Mouse (Mus musculus) forebrain, postnatal 0 days (tissue): ENCODE measurements at regions not wholly inside any gene's neighbourhood (a gene's known extent, or its start where the extent isn't known, plus 50 kb on each side); places are given as distances from the start of the nearest gene placed in this dataset.

Experiments
- ATAC-seq: fragments of 200-750 bp; cut with Nextera tagmentation; 2 replicates; pipeline ENCODE4 v1.8.0; 2017; ENCODE audit warnings: mild to moderate bottlenecking, moderate library complexity
- DNase-seq: peaks from one replicate; pipeline ENCODE4 v3.0.0-alpha.2; 2015
- H3K27ac ChIP-seq: fragments of 300-500 bp; sonication (generic); 2 replicates; pipeline ENCODE4 v1.5.1; 2014; ENCODE audit warnings: low read depth, mild to moderate bottlenecking, antibody characterized with exemption, low read length, moderate library complexity, mixed read lengths
- H3K27me3 ChIP-seq: fragments of 300-500 bp; sonication (generic); 2 replicates; pipeline ENCODE4 v1.6.1; 2014; ENCODE audit warnings: mild to moderate bottlenecking, low read length, mixed read lengths; ENCODE audit not compliant: insufficient read depth
- H3K36me3 ChIP-seq: fragments of 300-500 bp; sonication (generic); 2 replicates; pipeline ENCODE4 v1.6.1; 2014; ENCODE audit warnings: mild to moderate bottlenecking, moderate library complexity; ENCODE audit not compliant: insufficient read depth
- H3K4me1 ChIP-seq: fragments of 300-500 bp; sonication (generic); 2 replicates; pipeline ENCODE4 v1.6.1; 2014; ENCODE audit warnings: antibody characterized with exemption; ENCODE audit not compliant: insufficient read depth
- H3K4me2 ChIP-seq: fragments of 300-500 bp; sonication (generic); 2 replicates; pipeline ENCODE4 v1.6.1; 2014; ENCODE audit warnings: low read depth, mild to moderate bottlenecking, moderate library complexity
- H3K4me3 ChIP-seq: fragments of 300-500 bp; sonication (generic); 2 replicates; pipeline ENCODE4 v1.5.1; 2014; ENCODE audit warnings: low read depth, low read length, mixed read lengths
- H3K9ac ChIP-seq: fragments of 300-500 bp; sonication (generic); 2 replicates; pipeline ENCODE4 v1.6.1; 2014; ENCODE audit warnings: mild to moderate bottlenecking
- H3K9me3 ChIP-seq: fragments of 300-500 bp; sonication (generic); 2 replicates; pipeline ENCODE4 v1.6.1; 2016; ENCODE audit warnings: low read length
- CTCF ChIP-seq: sonication (generic); IDR thresholded peaks from 2 replicates; pipeline ENCODE4 v1.5.1; 2016; ENCODE audit warnings: antibody characterized with exemption, control low read depth, low read depth
- WGBS: fragments of 180-500 bp; shearing (Covaris S2); extraction: QIAGEN DNeasy Blood & Tissue Kit; methylation state at CpG from one replicate; pipeline ENCODE4 v1.1.7; 2014; 5-methylcytosine and 5-hydroxymethylcytosine counted together

- WGBS: 13% methylated on average over 18 of the region's 18 CpGs
- H3K36me3 ChIP-seq: no peaks in the 10 kb centered on the region
- 0 out of 2 replicates have a peak overlapping the region, but pooled peaks have one; percentile 35 for H3K27ac ChIP-seq
- peak overlapping the region; percentile 64 for H3K4me2 ChIP-seq
- peak; percentile 57 for DNase-seq
- peak; percentile 92 for ATAC-seq
- no peaks in the 10 kb centered on the region for H3K9me3 ChIP-seq
- 0 out of 2 replicates have a peak, but pooled peaks cover 3% of the 10 kb centered on the region for H3K4me1 ChIP-seq
- peak overlapping the region; percentile 48 for H3K9ac ChIP-seq
- no peaks in the 10 kb centered on the region for H3K27me3 ChIP-seq
- peak overlapping the region; percentile 36 for H3K4me3 ChIP-seq
- no peak for TF ChIP-seq CTCF
Measured at GRCm38 (mm10) chr1:184441005-184441557, 291.3 kb downstream of the Hlx start.

GRCm38 (mm10) chr1:184439506-184439905 lies 292.9 kb downstream of the Hlx start:
- H3K27ac ChIP-seq: no peak overlapping the region
- H3K36me3 ChIP-seq: no peaks in the 10 kb centered on the region
- no peak overlapping the region for H3K9ac ChIP-seq
- no peak for TF ChIP-seq CTCF
- ATAC-seq (no peak), DNase-seq (no peak)
- H3K27me3 ChIP-seq: no peaks in the 10 kb centered on the region
- WGBS: 74% methylated on average over 3 of the region's 3 CpGs
- no peak overlapping the region for H3K4me3 ChIP-seq
- H3K4me1 ChIP-seq: 0 out of 2 replicates have a peak, but pooled peaks cover 3% of the 10 kb centered on the region
- no peaks in the 10 kb centered on the region for H3K9me3 ChIP-seq
- H3K4me2 ChIP-seq: no peak overlapping the region

- 85% methylated on average over 3 of the region's 3 CpGs for WGBS
- TF ChIP-seq CTCF: no peak
- DNase-seq: no peak
Measured at GRCm38 (mm10) chr1:184436387-184436786, 296.0 kb downstream of the Hlx start.

GRCm38 (mm10) chr1:184428612-184429011 lies 303.8 kb downstream of the Hlx start:
- Histone ChIP-seq H3K9ac (no peak overlapping the region), H3K9me3 (no peaks in the 10 kb centered on the region), H3K27ac (no peak overlapping the region), H3K4me1 (no peaks in the 10 kb centered on the region), H3K27me3 (no peaks in the 10 kb centered on the region), H3K4me3 (no peak overlapping the region), H3K4me2 (no peak overlapping the region), H3K36me3 (no peaks in the 10 kb centered on the region)
- no peak for TF ChIP-seq CTCF
- DNase-seq: no peak
- 51% methylated on average over 8 of the region's 8 CpGs for WGBS
- no peak for ATAC-seq

More at GRCm38 (mm10) chr1:184436387-184436786, 296.0 kb downstream of the Hlx start:
- H3K4me2 ChIP-seq: no peak overlapping the region
- H3K27me3 ChIP-seq: no peaks in the 10 kb centered on the region
- H3K36me3 ChIP-seq: no peaks in the 10 kb centered on the region
- 0 out of 2 replicates have a peak, but pooled peaks cover 2% of the 10 kb centered on the region for H3K4me1 ChIP-seq
- no peak overlapping the region for H3K27ac ChIP-seq
- ATAC-seq: no peak
- no peaks in the 10 kb centered on the region for H3K9me3 ChIP-seq
- H3K4me3 ChIP-seq: no peak overlapping the region
- H3K9ac ChIP-seq: no peak overlapping the region

- Histone ChIP-seq H3K9ac (no peak overlapping the region), H3K36me3 (no peaks in the 10 kb centered on the region), H3K27ac (no peak overlapping the region), H3K4me2 (no peak overlapping the region), H3K4me1 (no peaks in the 10 kb centered on the region), H3K27me3 (no peaks in the 10 kb centered on the region), H3K4me3 (no peak overlapping the region), H3K9me3 (no peaks in the 10 kb centered on the region)
- ATAC-seq: no peak
- TF ChIP-seq CTCF: no peak
- 74% methylated on average over 2 of the region's 3 CpGs for WGBS
- DNase-seq: no peak
Measured at GRCm38 (mm10) chr1:184428035-184428434, 304.4 kb downstream of the Hlx start.

GRCm38 (mm10) chr1:184425694-184426093 lies 306.7 kb downstream of the Hlx start:
- DNase-seq (no peak), ATAC-seq (no peak)
- no peaks in the 10 kb centered on the region for H3K9me3 ChIP-seq
- no peaks in the 10 kb centered on the region for H3K4me1 ChIP-seq
- no peaks in the 10 kb centered on the region for H3K27me3 ChIP-seq
- 89% methylated on average over 1 of the region's 1 CpGs for WGBS
- H3K4me3 ChIP-seq: no peak overlapping the region
- no peaks in the 10 kb centered on the region for H3K36me3 ChIP-seq
- H3K27ac ChIP-seq: no peak overlapping the region
- H3K4me2 ChIP-seq: no peak overlapping the region
- no peak for TF ChIP-seq CTCF
- H3K9ac ChIP-seq: no peak overlapping the region

GRCm38 (mm10) chr1:184424035-184424434 lies 308.4 kb downstream of the Hlx start:
- whole genome bisulfite sequencing: 54% methylated on average over 2 of the region's 2 CpGs
- Histone ChIP-seq H3K4me1 (no peaks in the 10 kb centered on the region), H3K4me3 (no peak overlapping the region), H3K27me3 (no peaks in the 10 kb centered on the region), H3K36me3 (no peaks in the 10 kb centered on the region), H3K4me2 (no peak overlapping the region), H3K9ac (no peak overlapping the region), H3K9me3 (no peaks in the 10 kb centered on the region), H3K27ac (no peak overlapping the region)
- peak; percentile 61 for DNase-seq
- TF ChIP-seq CTCF: no peak
- ATAC-seq: peak; percentile 50
